Mouse (Mus musculus) brain, embryonic 14.5 days (tissue): ENCODE results near the gene Arhgef3.

ENCODE experiments used
- CTCF ChIP-seq: fragments of 200-500 bp; IDR thresholded peaks from 2 replicates; pipeline ENCODE4 v1.5.1; 2012; ENCODE audit warnings: inconsistent platforms, mild to moderate bottlenecking, moderate library complexity, borderline replicate concordance; ENCODE audit not compliant: insufficient read depth, insufficient read length; ENCODE audit errors: extremely low read depth
- POLR2A ChIP-seq: fragments of 200-500 bp; IDR thresholded peaks from 2 replicates; pipeline ENCODE4 v1.6.1; 2012; ENCODE audit warnings: mild to moderate bottlenecking, inconsistent platforms, borderline replicate concordance; ENCODE audit not compliant: poor library complexity, insufficient read depth, insufficient read length, severe bottlenecking; ENCODE audit errors: extremely low read depth

GRCm38 (mm10) chr14:27096133-27096532 is 18.6 kb upstream of the Arhgef3 start:
- TF ChIP-seq POLR2A (no peak), CTCF (no peak)
